Mouse (Mus musculus) left cerebral cortex, postnatal 10 days (tissue): ENCODE measurements around the gene Gpam. TPM values are rescaled to one million over a fixed set of nuclear protein-coding genes. Genes with fewer than 3 reads are reported as not detected.

Experiments
- DNase-seq, 2 experiments: peaks; one replicate each; pipeline ENCODE4 v3.0.0; 2021 to 2022; ENCODE audit warnings: low spot score in 2 of 2, mixed read lengths in 1 of 2; ENCODE audit errors: extremely low spot score in 1 of 2
- intact Hi-C: fragments of 180-260 bp; cut with DNase I; formaldehyde crosslinking; loops from one replicate; pipeline ENCODE4 v1.15.1; 2025
- total RNA-seq, 2 experiments: library from RNA; stranded (reverse); gene quantifications; 2 replicates each; pipeline ENCODE4 v1.2.3; 2021

Gene Gpam
- total RNA-seq, 2 experiments from 2014 or later = 59.1 to 60.1 TPM

- no peak for DNase-seq
- intact Hi-C loops = no loop called here
These were observed 17.7 kb upstream of the Gpam start for GRCm38 (mm10) chr19:55144691-55145090.

- intact Hi-C loops = no loop called here
- no peak for DNase-seq
These were observed 16.6 kb upstream of the Gpam start for GRCm38 (mm10) chr19:55143391-55144300.

DNA sequence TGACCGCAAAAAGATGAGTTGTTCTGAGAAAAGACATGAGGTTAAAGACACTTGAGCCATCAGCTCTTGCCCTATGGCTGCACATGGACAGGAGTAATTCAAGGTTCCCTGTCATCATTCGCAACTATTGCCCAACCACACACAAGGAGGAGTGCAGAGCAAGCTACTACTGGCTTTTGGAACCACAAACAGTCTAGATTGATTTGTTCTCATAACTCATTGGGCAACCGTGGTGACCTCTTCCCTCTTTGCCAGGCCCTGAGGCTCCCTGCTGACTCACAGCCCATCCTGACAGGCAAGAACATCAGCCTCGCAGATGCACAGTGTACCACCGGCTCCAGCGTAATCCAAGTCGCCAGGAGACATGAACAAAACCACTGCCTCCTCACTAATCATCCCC, 12.3 kb upstream of the Gpam start:
- intact Hi-C loops = no loop called here

GRCm38 (mm10) chr19:55138506-55138905, 11.5 kb upstream of the Gpam start:
- no peak for DNase-seq
- intact Hi-C loops = no loop called here

More for the DNA sequence above, 12.3 kb upstream of the Gpam start:
- no peak for DNase-seq

DNA sequence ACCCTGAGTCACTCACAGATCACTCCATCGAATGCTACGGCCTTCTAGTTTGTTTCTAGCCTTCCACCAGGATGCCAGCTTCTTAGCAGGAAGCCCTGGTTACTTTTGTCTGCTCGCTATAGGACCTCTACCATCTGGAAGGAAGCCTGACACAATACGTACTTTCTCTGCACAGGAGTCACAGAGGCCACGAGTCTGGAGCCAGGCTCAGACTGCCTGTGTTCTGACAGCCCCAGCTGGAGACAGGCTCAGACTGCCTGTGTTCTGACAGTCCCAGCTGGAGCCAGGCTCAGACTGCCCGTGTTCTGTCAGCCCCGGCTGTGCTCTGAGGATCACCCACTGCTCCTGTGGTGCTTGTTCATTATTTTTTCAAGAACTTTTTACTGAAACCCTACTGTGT, 10.8 kb upstream of the Gpam start:
- intact Hi-C loops = no loop called here
- DNase-seq = no peak

GRCm38 (mm10) chr19:55136693-55137427, 9.8 kb upstream of the Gpam start:
- intact Hi-C loops = no loop called here
- DNase-seq = peak in 1 of 2 experiments; percentile 62

- intact Hi-C loops = no loop called here
- no peak for DNase-seq
These were observed 8.9 kb upstream of the Gpam start for GRCm38 (mm10) chr19:55135918-55136317.

- intact Hi-C loops = no loop called here
- no peak for DNase-seq
These were observed 7.5 kb upstream of the Gpam start for GRCm38 (mm10) chr19:55134521-55134920.

- intact Hi-C loops = no loop called here
These were observed 5.4 kb upstream of the Gpam start for GRCm38 (mm10) chr19:55132476-55132875.

GRCm38 (mm10) chr19:55131747-55132146, 4.7 kb upstream of the Gpam start:
- intact Hi-C loops = no loop called here
- no peak for DNase-seq

More at GRCm38 (mm10) chr19:55132476-55132875, 5.4 kb upstream of the Gpam start:
- DNase-seq = no peak

DNA sequence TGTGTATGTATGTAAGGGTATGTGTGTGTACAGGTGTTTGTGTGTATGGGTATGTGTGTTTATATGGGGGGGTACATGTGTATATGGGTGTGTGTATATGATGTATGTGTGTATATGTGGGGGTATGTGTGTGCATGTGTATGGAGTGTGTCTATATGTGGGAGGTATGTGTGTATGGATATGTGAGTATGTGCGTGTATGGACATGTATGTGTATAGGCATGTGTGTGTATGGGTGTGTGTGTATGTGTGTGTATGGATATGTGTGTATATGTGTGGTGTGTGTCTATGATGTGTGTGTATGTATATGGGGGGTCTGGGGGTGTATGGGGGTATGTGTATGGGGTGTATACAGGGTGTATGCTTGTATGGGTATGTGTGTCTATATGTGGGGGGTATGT, 1.4 kb upstream of the Gpam start:
- no peak for DNase-seq
- intact Hi-C loops = no loop called here

GRCm38 (mm10) chr19:55125456-55125855, 1.6 kb downstream of the Gpam start:
- intact Hi-C loops = no loop called here

GRCm38 (mm10) chr19:55123001-55123536, 4.0 kb downstream of the Gpam start:
- intact Hi-C loops = no loop called here
- peak in 1 of 2 experiments; percentile 48 for DNase-seq

More at GRCm38 (mm10) chr19:55125456-55125855, 1.6 kb downstream of the Gpam start:
- DNase-seq = no peak

GRCm38 (mm10) chr19:55122351-55122980, 4.6 kb downstream of the Gpam start:
- intact Hi-C loops = no loop called here
- DNase-seq = peak; percentile 19 to 47

- intact Hi-C loops = no loop called here
- DNase-seq = no peak
These were observed 5.2 kb downstream of the Gpam start for GRCm38 (mm10) chr19:55121836-55122235.

- no peak for DNase-seq
- intact Hi-C loops = no loop called here
These were observed 6.4 kb downstream of the Gpam start for GRCm38 (mm10) chr19:55120518-55121244.

- intact Hi-C loops = no loop called here
- DNase-seq = no peak
These were observed 7.5 kb downstream of the Gpam start for GRCm38 (mm10) chr19:55119541-55119940.

DNA sequence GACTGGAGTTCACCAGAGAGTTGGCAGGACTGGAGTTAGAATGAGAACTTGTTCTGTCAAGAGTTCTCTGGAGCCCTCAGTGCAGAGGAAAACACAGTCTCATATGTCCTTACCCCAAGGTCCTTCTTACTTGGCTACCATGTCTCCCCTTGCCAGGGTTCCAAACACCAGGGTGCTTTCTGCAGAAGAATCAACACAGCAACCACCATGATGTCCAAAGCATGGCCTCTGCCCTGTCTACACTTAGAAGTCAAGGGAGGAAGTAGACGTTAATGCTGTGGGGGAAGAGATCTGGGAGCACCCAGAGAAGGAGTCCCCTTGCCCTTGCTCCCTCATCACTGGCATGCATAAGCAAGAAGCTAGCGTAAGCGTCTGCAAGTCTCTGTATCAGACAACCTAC, 9.0 kb downstream of the Gpam start:
- DNase-seq = no peak
- intact Hi-C loops = no loop called here
